Mouse (Mus musculus): ENCODE data around the gene Gm960.

DNA sequence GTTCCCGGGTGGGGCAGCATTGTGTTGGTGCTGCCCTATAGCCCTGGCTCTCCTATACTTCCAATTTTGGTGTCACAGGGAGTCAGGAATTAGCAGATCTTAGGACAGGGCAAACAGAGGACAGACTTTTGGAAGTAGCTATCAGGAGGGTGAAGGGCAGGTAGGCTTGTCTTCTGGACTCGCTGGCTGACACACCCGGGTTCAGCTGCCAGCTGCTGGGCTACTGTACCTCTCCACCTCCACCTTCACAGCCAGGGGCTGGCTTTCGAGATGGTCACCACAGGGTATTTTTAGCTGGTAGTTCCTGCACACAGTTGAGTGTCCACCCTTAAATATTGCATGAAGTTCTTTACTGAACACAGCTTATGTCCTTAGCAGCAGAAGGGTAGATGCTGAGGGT is 90.0 kb downstream of the Gm960 start:
- TF ChIP-seq CTCF (IDR thresholded peaks at IDR 0.05; ENCODE audit: control insufficient read depth, insufficient read depth, insufficient read length) = no peak
- no peak for TF ChIP-seq MYOG (IDR thresholded peaks at IDR 0.05; ENCODE audit: control insufficient read depth, extremely low read depth, insufficient read length)
- TF ChIP-seq MAX (IDR thresholded peaks at IDR 0.05) = no peak
